Mouse (Mus musculus): ENCODE measurements at regions not wholly inside any gene's neighbourhood (a gene's known extent, or its start where the extent isn't known, plus 50 kb on each side); places are given as distances from the start of the nearest gene placed in this dataset.

- TF ChIP-seq CTCF (IDR thresholded peaks at IDR 0.05; ENCODE audit: low read depth) = no peak
- TF ChIP-seq EP300 (optimal IDR thresholded peaks at IDR 0.05) = no peak
Measured at GRCm38 (mm10) chr15:33824826-33825225, 532.8 kb downstream of the 9430069I07Rik start.
